Mouse (Mus musculus): ENCODE results near the gene Cst13.

Gene Cst13

GRCm38 (mm10) chr2:148819909-148820308 lies at the start of gene Cst13:
Gene Cst13 (plus strand): TSS chr2:148820081.
- in situ Hi-C loops (cut with MboI; ENCODE audit: low sequenced_read_pairs): no loop called here

GRCm38 (mm10) chr2:148771397-148771796 lies 48.5 kb upstream of the Cst13 start, which contains the start of gene Cst11:
Gene Cst11 (minus strand): TSS chr2:148771497.
- in situ Hi-C loops (cut with MboI; ENCODE audit: low sequenced_read_pairs): loop anchor here (25.0 kb wide), 1 partner anchor 141 kb away; no protein-coding TSS in a partner anchor

- in situ Hi-C loops (cut with MboI; ENCODE audit: low sequenced_read_pairs): no loop called here
Observed at GRCm38 (mm10) chr2:148781709-148782108, 38.2 kb upstream of the Cst13 start, which contains the start of gene 8030411F24Rik. Gene 8030411F24Rik (plus strand): TSS chr2:148782009.

DNA sequence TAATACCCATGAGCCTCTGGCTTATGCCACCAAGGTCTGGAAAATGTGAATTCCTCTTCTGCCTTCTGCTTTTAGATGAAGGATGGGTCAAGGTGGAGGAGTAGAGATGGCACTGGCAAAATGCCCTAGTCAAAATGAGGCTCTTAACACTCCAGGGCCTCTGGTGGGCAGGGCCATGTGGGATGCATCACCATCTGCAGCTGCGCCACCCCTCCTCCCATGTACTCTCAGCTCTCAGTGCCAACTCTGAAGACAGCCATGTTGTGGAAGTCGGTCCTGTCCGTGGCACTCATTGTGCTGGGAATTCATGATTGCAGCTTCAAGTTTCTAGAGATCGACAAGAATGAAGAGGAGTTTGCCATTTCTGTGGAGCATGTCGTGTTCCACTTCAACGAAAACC lies 30.7 kb upstream of the Cst13 start, which contains the start of gene Cst12:
TSS of gene Cst12 (plus strand) at position 220 of the 400 bp plus-strand sequence.
- in situ Hi-C loops (cut with MboI; ENCODE audit: low sequenced_read_pairs): no loop called here

GRCm38 (mm10) chr2:148798485-148798884 lies 21.4 kb upstream of the Cst13 start, which contains the start of gene Cst8:
Gene Cst8 (plus strand): TSS chr2:148798785.
- in situ Hi-C loops (cut with MboI; ENCODE audit: low sequenced_read_pairs): no loop called here

- in situ Hi-C loops (cut with MboI; ENCODE audit: low sequenced_read_pairs): no loop called here
Observed at GRCm38 (mm10) chr2:148801491-148801921, 18.4 kb upstream of the Cst13 start.

GRCm38 (mm10) chr2:148806696-148807095 lies 13.2 kb upstream of the Cst13 start:
- in situ Hi-C loops (cut with MboI; ENCODE audit: low sequenced_read_pairs): no loop called here

GRCm38 (mm10) chr2:148825986-148826385 lies 6.1 kb downstream of the Cst13 start:
- in situ Hi-C loops (cut with MboI; ENCODE audit: low sequenced_read_pairs): no loop called here

DNA sequence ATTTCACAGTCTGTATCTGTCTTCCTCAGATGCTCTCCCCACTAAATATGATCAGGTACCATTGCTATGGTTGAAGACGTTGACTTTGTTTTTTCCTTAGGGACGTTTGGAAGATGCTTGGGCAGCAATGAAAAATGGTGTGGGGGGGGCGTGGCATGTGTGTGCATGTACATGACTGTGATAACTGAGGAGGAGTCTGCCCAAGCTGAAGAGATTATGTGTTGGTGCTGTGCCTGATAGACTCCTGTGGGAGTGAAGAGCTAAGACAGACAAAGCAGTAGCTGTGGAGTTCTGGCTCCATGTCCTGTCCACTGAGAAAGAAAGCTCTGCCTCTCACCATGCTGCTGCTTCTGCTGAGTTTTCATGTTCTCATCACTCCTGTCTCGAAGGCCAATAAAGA lies 15.0 kb downstream of the Cst13 start, which contains the start of gene Cst9:
TSS of gene Cst9 (plus strand) at position 236 of the 400 bp plus-strand sequence.
- in situ Hi-C loops (cut with MboI; ENCODE audit: low sequenced_read_pairs): no loop called here

DNA sequence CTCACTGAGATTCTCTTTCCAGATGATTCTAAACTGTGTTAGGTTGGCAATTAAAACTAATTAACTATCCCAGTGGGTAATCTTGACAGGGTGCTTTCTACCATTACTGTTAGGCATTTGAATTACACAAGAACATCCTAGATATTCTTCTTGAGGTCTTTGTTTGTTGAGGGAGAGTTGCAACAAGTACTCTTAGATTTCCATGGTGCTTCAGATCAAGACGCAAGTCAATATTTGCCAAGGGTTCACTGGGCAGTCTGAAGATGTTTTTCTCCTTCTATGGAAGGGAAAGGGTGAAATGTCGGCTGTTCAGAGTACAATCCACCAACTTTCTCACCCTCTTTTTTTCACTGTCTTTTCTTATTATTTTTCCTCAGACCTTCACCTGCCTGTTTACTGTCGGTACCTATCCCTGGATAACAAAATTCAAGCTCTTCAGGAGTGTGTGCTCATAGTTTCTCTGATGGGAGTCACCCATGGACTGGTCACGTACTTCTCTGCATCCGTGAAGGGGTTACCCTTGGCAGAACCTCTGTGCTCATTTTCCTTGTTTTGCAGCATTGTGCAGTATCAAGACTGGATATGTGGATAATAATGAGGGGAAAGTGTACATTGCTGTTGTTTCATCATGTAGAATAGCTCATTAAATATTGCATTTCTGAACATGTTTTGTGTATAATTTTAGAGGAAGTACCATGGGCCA lies 18.3 kb downstream of the Cst13 start:
- in situ Hi-C loops (cut with MboI; ENCODE audit: low sequenced_read_pairs): no loop called here

- in situ Hi-C loops (cut with MboI; ENCODE audit: low sequenced_read_pairs): no loop called here
Observed at GRCm38 (mm10) chr2:148839224-148839623, 19.3 kb downstream of the Cst13 start.

- in situ Hi-C loops (cut with MboI; ENCODE audit: low sequenced_read_pairs): loop anchor here (5.0 kb wide), 1 partner anchor 51 kb away; no protein-coding TSS in a partner anchor
Observed at GRCm38 (mm10) chr2:148851116-148851906, 31.4 kb downstream of the Cst13 start.

GRCm38 (mm10) chr2:148856630-148857400 lies 36.9 kb downstream of the Cst13 start:
- in situ Hi-C loops (cut with MboI; ENCODE audit: low sequenced_read_pairs): no loop called here

DNA sequence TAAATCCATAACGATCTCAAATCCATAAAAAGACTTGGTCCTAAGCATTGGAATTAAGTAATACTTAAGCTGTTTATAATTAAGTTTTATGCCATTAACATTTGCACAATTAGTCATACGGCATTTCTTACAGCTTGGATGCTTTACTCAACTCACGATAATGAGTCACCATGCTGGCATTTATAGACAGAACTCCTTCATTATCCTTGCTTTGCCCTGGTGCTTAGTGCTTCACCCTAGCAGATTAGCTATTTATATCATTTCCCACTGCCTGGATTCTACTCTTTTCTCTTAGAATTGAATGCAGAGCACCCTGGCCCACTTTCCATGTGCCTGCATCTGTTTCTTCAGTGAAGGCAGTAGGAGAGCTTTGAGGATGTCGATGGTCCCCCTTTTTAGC lies 37.6 kb downstream of the Cst13 start:
- in situ Hi-C loops (cut with MboI; ENCODE audit: low sequenced_read_pairs): no loop called here

GRCm38 (mm10) chr2:148860993-148861392 lies 41.1 kb downstream of the Cst13 start:
- in situ Hi-C loops (cut with MboI; ENCODE audit: low sequenced_read_pairs): no loop called here

DNA sequence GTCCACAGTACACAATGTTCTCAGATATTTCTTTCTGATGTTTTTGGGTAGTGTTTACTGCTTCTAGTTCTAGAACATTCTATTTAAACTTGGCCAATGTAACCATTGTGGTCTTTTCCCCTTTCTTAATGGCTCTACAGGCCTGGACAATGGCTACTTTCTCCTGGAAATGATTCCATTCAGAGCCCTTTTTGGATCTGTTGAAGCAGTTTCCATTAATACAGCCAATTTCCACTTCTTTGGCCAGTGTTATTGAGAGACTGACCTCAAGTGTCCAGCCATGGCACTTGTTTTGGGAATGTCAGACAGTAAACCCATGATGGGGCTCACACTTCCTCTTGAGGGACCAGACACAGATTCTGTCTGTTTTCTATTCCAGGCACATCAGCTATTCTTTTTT lies 41.8 kb downstream of the Cst13 start:
- in situ Hi-C loops (cut with MboI; ENCODE audit: low sequenced_read_pairs): no loop called here

GRCm38 (mm10) chr2:148864966-148865365 lies 45.1 kb downstream of the Cst13 start, which contains the start of gene 9230104L09Rik:
Gene 9230104L09Rik (minus strand): TSS chr2:148865038.
- in situ Hi-C loops (cut with MboI; ENCODE audit: low sequenced_read_pairs): no loop called here

GRCm38 (mm10) chr2:148868959-148869358 lies 49.1 kb downstream of the Cst13 start:
- in situ Hi-C loops (cut with MboI; ENCODE audit: low sequenced_read_pairs): no loop called here

GRCm38 (mm10) chr2:148870526-148870925 lies 50.6 kb downstream of the Cst13 start:
- in situ Hi-C loops (cut with MboI; ENCODE audit: low sequenced_read_pairs): no loop called here

DNA sequence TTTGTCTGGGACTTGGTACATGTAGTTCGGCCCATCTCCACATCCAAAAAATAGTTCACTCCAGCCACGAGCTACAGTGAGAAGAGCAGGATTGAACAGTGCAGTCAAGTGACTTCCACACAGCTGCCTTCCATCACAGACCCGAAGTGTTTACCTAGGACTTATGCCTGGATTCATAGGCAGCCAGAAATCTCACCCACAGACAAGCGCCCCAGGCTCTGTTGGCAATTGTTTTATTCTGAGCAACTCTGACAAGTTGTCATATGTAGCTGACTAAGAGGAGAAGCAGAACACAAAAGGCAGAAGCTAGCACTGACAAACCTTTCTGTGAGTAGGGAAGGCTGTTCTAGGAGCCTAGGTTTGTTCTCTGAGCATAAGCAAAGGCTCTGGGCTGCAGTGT lies 53.0 kb downstream of the Cst13 start:
- in situ Hi-C loops (cut with MboI; ENCODE audit: low sequenced_read_pairs): no loop called here

DNA sequence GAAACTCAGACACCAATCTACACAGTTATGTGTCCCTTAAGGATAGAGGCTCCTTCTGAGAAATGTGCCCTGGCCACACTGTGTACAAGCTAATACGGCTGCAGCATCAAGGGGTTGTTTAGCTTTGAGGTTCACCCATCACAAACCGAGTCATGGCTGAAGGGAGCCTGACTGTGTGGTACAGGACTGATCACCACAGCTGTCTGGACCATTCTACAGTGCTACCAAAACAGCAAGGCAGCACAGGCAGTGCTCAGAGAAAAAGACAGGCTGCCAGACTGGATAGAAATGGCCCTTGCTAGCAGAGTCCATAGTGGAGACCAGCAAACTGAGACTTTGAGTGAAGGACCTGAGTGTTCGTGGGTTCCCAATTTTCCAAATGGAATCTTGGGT lies 54.3 kb downstream of the Cst13 start:
- in situ Hi-C loops (cut with MboI; ENCODE audit: low sequenced_read_pairs): no loop called here

Data from CH12F3 (cell line).